Mouse (Mus musculus) cerebellum, postnatal 25 days (tissue): Measurements from ENCODE around the gene Fbxo6.

Experiments used
- DNase-seq, 2 experiments: peaks; one replicate each; pipeline ENCODE4 v3.0.0; 2021; ENCODE audit warnings: mixed read lengths in 2 of 2

Fbxo6 gene

GRCm38 (mm10) chr4:148159544-148160435 is 7.8 kb upstream of the Fbxo6 start:
- DNase-seq: peak; percentile 98

GRCm38 (mm10) chr4:148158436-148159348 is 6.8 kb upstream of the Fbxo6 start:
- DNase-seq: peak; percentile 66

GRCm38 (mm10) chr4:148154982-148155381 is 3.0 kb upstream of the Fbxo6 start:
- peak in 1 of 2 experiments; percentile 76 for DNase-seq

GRCm38 (mm10) chr4:148154006-148154405 is 2.1 kb upstream of the Fbxo6 start:
- DNase-seq: no peak

- no peak for DNase-seq
Measured at GRCm38 (mm10) chr4:148152547-148152946, 607 bp upstream of the Fbxo6 start.

DNA sequence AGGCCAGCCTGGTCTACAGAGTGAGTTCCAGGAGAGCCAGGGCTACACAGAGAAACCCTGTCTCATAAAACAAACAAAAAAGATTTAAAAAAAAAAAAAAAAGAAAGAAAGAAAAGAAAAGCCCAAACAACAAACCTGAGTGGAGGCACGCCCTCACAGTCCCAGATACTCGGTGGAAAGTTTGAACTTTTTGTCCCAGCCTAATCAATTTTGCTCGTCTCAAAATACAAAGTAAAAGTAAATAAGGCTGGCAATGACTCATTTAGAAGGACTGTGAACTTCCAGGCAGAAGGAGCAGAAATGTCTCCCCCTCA is 1.0 kb downstream of the Fbxo6 start:
- no peak for DNase-seq

DNA sequence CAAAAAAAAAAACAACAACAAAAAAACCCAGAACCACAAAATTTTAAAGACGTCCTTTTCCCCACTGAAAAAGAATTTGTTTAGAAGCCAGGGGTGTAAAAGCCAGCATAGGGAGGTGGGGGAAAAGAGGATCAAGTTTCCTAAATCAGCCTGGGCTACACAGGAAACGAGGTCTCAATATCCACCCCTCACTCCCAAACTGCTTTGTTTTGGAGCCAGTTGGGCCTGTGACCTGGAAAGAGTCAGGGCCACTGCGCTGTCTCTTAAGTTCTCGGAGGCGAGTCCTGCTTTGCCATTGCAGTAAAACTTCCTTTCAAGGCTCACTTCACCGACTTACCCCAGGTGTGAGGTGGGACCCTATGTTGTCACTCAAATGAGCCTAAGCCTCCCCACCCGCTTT is 1.7 kb downstream of the Fbxo6 start:
- no peak for DNase-seq

DNA sequence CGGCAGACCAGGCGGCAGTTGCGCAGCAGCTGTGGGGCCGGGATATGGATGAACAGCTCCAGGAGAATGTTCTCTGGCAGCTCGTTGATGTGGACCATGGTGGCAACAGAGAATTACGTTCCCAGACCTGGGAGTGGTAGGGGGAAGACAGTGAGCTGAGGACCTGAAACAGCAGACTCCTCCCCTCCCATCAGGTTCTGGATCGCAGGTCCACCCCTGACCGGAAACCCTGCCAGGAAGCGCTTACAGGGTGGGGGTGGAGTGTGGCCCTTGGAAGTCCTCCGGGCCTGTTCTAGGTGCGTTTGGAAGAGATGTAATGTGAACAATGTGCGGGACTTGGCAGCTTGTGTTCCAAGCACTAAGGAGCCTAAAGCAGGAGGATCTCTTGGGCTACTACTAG is 2.4 kb downstream of the Fbxo6 start:
- no peak for DNase-seq

DNA sequence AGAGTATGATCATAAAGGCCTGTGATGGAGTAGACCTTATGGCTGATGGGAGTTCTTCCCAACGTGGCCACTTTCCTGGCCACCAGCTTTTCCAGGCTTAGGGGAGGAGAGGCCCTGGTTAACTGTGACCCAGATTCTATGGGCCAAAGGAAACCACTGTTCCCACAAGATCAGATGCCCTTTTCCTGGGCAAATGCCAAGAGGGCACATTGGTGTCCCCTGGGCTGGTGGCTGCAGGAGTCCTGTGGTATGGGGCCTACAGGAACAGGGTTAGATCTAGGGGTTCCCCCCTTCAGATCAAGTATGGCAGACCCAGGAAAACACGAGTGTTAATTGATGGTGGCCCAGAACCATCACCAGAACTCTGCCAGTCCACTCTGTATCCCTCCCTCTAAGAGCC is 4.2 kb downstream of the Fbxo6 start:
- DNase-seq: no peak

DNA sequence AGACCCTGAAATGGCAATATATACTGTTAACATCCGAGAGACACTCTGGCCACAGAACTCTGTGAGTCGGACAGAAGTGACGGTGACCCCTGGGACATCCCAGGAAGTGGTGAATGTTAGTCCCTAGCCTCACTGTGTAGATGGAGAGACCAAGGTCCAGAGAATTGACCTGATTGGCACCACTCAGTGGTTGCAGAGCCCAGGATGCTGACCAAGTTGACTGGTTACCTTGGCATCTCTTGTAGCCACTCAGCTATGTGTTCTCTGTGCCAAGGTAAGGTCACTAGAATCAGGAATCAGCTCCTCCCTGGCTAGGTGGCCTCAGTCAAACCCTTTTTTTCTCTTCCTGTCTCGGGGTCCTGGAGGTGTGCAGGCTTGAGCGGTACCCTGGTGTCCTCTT is 8.2 kb downstream of the Fbxo6 start:
- DNase-seq: no peak

GRCm38 (mm10) chr4:148140098-148141011 is 11.6 kb downstream of the Fbxo6 start:
- DNase-seq: peak; percentile 95 to 97

DNA sequence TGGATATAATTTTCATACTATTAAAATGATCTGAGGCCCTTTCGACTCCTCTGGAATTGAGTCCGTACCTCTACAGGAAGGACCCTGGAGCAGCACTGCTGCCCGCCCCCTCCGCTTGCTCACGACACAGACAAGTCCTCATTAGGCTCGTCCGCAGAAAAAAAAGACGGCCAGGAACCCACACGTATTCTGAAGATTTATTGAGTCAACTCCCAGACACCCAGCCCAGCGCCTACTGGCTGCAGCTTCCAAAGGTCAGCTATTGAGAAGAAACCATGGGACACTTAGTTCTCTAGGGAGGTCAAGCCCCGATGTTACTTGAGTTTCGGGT is 12.2 kb downstream of the Fbxo6 start:
- no peak for DNase-seq

GRCm38 (mm10) chr4:148137503-148137902 is 14.4 kb downstream of the Fbxo6 start:
- no peak for DNase-seq

GRCm38 (mm10) chr4:148134988-148135387 is 17.0 kb downstream of the Fbxo6 start:
- DNase-seq: no peak

DNA sequence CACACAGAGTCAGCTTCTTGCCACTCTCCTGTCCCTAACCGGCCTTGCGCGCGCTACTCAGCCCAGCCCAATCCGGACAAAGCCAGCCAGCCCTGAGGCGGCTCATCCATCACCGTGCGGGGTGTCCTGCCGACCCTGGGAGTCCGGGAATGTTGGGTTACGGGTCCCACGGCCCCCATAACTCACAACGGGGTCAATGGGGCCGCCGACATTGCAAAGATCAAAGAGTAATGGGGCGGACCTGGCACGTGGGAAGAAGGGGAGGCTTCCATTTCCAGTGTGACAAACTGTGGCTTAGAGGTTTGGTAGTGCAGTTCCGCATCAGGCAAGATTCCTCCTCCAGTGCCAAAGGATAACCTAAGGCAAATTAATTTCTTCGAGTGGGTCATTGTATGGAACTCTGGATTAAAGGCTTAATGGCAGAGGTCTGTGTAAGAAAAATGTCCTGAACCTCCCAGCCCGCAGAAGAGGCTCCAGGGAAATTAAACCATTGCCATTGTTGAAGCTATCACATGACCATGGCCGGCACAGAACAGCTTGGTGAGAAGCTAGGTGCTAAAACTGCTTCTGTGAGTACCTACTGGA is 20.4 kb downstream of the Fbxo6 start:
- DNase-seq: peak in 1 of 2 experiments; percentile 42

GRCm38 (mm10) chr4:148130561-148131413 is 21.2 kb downstream of the Fbxo6 start, which contains the start of gene Draxin:
TSS of gene Draxin (minus strand) at chr4:148130698.
- DNase-seq: peak; percentile 41 to 68

GRCm38 (mm10) chr4:148130133-148130532 is 21.8 kb downstream of the Fbxo6 start, which contains the start of gene Mad2l2:
TSS of gene Mad2l2 (plus strand) at chr4:148130384.
- DNase-seq: no peak

GRCm38 (mm10) chr4:148128672-148129071 is 23.3 kb downstream of the Fbxo6 start:
- DNase-seq: no peak

GRCm38 (mm10) chr4:148128241-148128640 is 23.7 kb downstream of the Fbxo6 start:
- DNase-seq: no peak

DNA sequence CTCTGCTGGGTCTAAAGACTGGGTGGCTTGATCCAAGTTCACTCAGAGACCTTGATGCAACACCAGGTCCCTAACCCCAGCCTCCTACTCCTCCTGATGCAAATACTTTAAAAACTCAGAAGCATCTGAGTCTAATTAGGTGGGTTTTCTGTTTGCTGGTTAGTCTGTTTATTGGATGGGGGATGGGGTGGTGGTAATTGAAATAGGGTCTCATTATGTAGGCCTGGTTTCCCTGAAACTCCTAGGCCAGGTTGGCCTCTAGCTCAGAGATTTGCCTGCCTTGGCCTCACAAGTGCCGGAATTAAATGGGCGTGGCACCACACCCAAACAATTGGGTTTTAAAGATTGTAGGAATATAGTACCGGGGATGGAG is 29.3 kb downstream of the Fbxo6 start:
- no peak for DNase-seq

DNA sequence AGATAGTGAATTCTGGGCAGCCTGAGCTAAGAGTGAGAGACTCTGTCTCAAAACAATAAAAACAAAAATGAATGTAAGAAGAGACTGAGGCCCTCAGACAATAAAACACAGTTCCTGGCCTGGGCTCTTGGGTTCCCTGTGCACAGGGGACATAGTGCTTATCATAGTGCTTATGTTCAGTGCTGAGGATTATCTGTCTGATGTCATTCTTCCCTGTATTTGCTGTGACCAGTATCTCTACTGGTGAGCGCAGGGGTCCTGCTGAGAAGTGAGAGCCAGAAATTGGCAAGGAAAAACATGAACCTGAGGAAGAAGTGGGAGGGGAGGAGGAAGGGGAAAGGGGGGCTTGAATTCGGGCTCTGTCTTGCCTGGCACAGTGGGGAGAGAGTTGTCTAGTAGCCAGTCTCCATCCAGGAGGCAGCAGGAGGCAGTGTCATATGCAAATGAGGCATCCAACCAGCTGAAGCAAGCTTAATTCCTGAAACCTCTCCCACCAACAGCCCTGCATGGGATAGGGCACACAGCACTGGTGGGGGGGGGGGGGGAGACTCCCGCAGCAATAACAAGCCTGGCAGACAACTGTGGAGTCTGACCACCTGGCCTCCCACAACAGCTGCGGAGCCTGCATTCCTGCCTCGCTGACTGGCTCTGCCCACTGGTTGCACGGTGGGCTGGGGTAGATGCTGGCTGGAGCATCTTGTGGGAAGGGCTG is 29.8 kb downstream of the Fbxo6 start:
- peak in 1 of 2 experiments; percentile 15 for DNase-seq
